Mouse (Mus musculus) myocyte (in vitro differentiated cells): ENCODE data around the gene Mafg. TPM values are rescaled to one million over a fixed set of nuclear protein-coding genes. Genes with fewer than 3 reads are reported as not detected.

ENCODE experiments used
- H3K27me3 ChIP-seq: one replicate; pipeline ENCODE4 v1.6.1; 2011; ENCODE audit not compliant: control insufficient read depth, insufficient read depth, insufficient read length
- H3K36me3 ChIP-seq: one replicate; pipeline ENCODE4 v1.6.1; 2011; ENCODE audit not compliant: control insufficient read depth, insufficient read depth
- H3K4me2 ChIP-seq: one replicate; pipeline ENCODE4 v1.6.1; 2011; ENCODE audit warnings: low read depth, control low read depth
- H3K4me3 ChIP-seq: one replicate; pipeline ENCODE4 v1.5.1; 2011; ENCODE audit warnings: mild to moderate bottlenecking, control low read depth, moderate library complexity
- H3K79me2 ChIP-seq: one replicate; pipeline ENCODE4 v1.6.1; 2011; ENCODE audit not compliant: control insufficient read depth, insufficient read depth
- H3ac ChIP-seq: one replicate; pipeline ENCODE4 v1.6.1; 2011; ENCODE audit not compliant: control insufficient read depth, insufficient read length
- CEBPB ChIP-seq: IDR thresholded peaks from 2 replicates; pipeline ENCODE4 v1.6.1; 2011; ENCODE audit warnings: mild to moderate bottlenecking, moderate library complexity; ENCODE audit not compliant: poor library complexity, insufficient read depth, severe bottlenecking
- E2F4 ChIP-seq: IDR thresholded peaks from one replicate; pipeline ENCODE4 v1.6.1; 2011; ENCODE audit warnings: mild to moderate bottlenecking, control low read depth, moderate library complexity; ENCODE audit not compliant: insufficient read depth
- MAX ChIP-seq: IDR thresholded peaks from one replicate; pipeline ENCODE4 v1.6.1; 2011; ENCODE audit warnings: low read depth, mild to moderate bottlenecking, control low read depth
- MYOD1 ChIP-seq, 3 experiments: IDR thresholded peaks; one replicate each; pipeline ENCODE4 v1.6.1; 2011; ENCODE audit warnings: control low read depth in 2 of 3, low read depth in 2 of 3, mild to moderate bottlenecking in 2 of 3, moderate library complexity in 1 of 3; ENCODE audit not compliant: insufficient read length in 2 of 3, control insufficient read depth in 1 of 3
- MYOG ChIP-seq, 3 experiments: IDR thresholded peaks; one replicate each; pipeline ENCODE4 v1.6.1; 2011; ENCODE audit warnings: control low read depth in 2 of 3, low read depth in 2 of 3, mild to moderate bottlenecking in 2 of 3; ENCODE audit not compliant: insufficient read length in 2 of 3, control insufficient read depth in 1 of 3, insufficient read depth in 1 of 3
- POLR2A ChIP-seq: IDR thresholded peaks from one replicate; pipeline ENCODE4 v1.6.1; 2011; ENCODE audit warnings: low read depth, mild to moderate bottlenecking, control low read depth, moderate library complexity; ENCODE audit not compliant: insufficient read length
- POLR2AphosphoS2 ChIP-seq: IDR thresholded peaks from one replicate; pipeline ENCODE4 v1.6.1; 2011; ENCODE audit warnings: low read depth, control low read depth; ENCODE audit not compliant: insufficient read length
- REST ChIP-seq: IDR thresholded peaks from one replicate; pipeline ENCODE4 v1.6.1; 2011; ENCODE audit warnings: mild to moderate bottlenecking, control low read depth, moderate library complexity; ENCODE audit not compliant: insufficient read depth, insufficient read length
- SRF ChIP-seq: IDR thresholded peaks from one replicate; pipeline ENCODE4 v1.6.1; 2011; ENCODE audit warnings: low read depth; ENCODE audit not compliant: control insufficient read depth, insufficient read length
- TCF12 ChIP-seq: IDR thresholded peaks from one replicate; pipeline ENCODE4 v1.6.1; 2011; ENCODE audit warnings: mild to moderate bottlenecking, control low read depth; ENCODE audit not compliant: poor library complexity, insufficient read depth, severe bottlenecking
- TCF3 ChIP-seq: IDR thresholded peaks from one replicate; pipeline ENCODE4 v1.6.1; 2011; ENCODE audit warnings: low read depth, control low read depth; ENCODE audit not compliant: insufficient read length
- USF1 ChIP-seq: IDR thresholded peaks from one replicate; pipeline ENCODE4 v1.6.1; 2011; ENCODE audit warnings: low read depth, mild to moderate bottlenecking, control low read depth, moderate library complexity
- polyA plus RNA-seq: library from polyadenylated mRNA; unstranded; fragments of >200 nt; fragmentation: generic; extraction: Trizol; gene quantifications from one replicate; pipeline ENCODE4 v1.2.1, GENCODE M21; 2012; ENCODE audit warnings: missing spikeins

Gene Mafg
- polyA plus RNA-seq, 1 experiment: 43.1 TPM

DNA sequence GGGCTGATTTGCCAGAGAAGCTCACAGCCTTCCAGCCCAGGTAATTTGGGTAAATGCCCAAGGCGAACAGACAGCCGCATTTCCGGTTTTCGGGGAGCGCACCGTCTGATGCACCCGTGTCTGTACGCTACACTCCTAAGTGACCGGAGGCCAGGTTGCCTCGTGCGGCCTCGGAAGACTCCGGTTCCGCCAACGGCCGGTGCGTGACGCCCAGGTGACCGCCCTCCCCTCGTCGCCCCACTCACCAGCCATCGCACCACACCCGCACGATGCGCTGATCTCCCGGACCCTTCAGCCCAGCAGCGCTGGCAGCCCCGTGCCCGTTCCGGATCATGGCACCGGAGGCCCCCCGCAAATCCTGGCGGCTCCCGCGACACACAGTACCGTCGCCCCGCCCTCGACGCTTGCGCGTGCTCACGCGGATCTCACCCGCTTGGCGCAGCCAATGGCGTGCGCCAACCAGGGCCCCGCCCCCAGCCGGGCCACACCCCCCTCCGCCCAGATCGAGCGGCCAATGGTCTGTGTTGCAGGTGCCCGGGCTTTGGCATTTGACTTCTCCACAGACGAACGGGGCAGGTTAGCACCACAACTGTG lies 15.8 kb downstream of the Mafg start, which contains the start of gene Pcyt2:
Gene Pcyt2 (minus strand): TSS at position 418 of the 594 bp plus-strand sequence.
- peak within 1 kb of the TSS; percentile 65 for H3K4me3 ChIP-seq
- no peak for TF ChIP-seq MAX
- TF ChIP-seq E2F4: peak; percentile 26
- TF ChIP-seq POLR2AphosphoS2: peak; percentile 99
- TF ChIP-seq TCF3: no peak
- peak; percentile 94 for TF ChIP-seq POLR2A
- TF ChIP-seq MYOG (IDR thresholded peaks at IDR 0.05; ENCODE audit: control insufficient read depth in 1 of 3, insufficient read depth in 1 of 3, insufficient read length in 2 of 3, low read depth in 2 of 3): peak in 1 of 3 experiments; percentile 20
- no peak for TF ChIP-seq CEBPB
- TF ChIP-seq TCF12: no peak
- peak; percentile 35 for TF ChIP-seq SRF
- TF ChIP-seq USF1: no peak
- no peak for TF ChIP-seq REST
- TF ChIP-seq MYOD1 (IDR thresholded peaks at IDR 0.05; ENCODE audit: control insufficient read depth in 1 of 3, insufficient read length in 2 of 3, low read depth in 2 of 3): peak in 1 of 3 experiments; percentile 1
- H3K79me2 ChIP-seq: peaks cover 34% of the 10 kb centered on the region
- peaks cover 26% of the 10 kb centered on the region for H3K36me3 ChIP-seq
- H3ac ChIP-seq: peak within 1 kb of the TSS; percentile 13
- peak within 1 kb of the TSS; percentile 82 for H3K4me2 ChIP-seq
- no peaks in the 10 kb centered on the region for H3K27me3 ChIP-seq

DNA sequence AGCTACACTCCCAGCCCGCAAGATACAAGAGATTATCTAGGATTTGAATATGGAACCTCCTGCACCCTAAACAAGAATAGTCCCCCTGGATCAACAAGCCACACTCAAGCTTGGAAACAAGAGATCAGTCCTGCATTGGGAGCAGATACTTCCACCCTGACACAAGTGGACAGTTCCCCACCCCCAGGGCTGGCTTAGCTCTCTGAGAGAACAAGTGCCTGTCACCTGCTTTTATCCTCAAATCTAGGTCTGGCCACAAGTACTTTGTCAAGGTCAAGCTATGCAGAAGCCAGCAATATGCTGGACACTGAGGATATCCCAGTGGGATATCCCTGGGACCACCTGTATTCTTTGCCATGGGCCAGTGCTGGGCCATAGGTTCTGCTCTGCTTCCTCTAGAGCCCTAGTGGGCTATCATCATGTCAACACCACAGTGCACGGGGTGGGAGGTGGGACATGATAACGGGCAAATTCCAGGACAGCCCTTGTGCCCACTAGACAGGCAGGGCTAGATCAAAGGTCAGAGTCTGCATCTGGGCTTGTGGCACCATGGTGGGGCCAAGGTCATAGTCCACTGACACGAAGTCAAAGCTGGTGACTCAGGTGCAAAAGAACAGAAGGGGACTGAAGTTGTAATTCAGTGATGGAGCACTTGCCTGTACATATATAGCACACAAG lies 16.6 kb downstream of the Mafg start:
- H3ac ChIP-seq: peak overlapping the region; percentile 13
- no peak for TF ChIP-seq TCF3
- TF ChIP-seq TCF12: no peak
- TF ChIP-seq POLR2A: no peak
- TF ChIP-seq CEBPB: no peak
- no peak for TF ChIP-seq POLR2AphosphoS2
- TF ChIP-seq E2F4: no peak
- no peak for TF ChIP-seq MYOG (IDR thresholded peaks at IDR 0.05; ENCODE audit: control insufficient read depth in 1 of 3, insufficient read depth in 1 of 3, insufficient read length in 2 of 3, low read depth in 2 of 3)
- no peak for TF ChIP-seq SRF
- no peak for TF ChIP-seq MYOD1 (IDR thresholded peaks at IDR 0.05; ENCODE audit: control insufficient read depth in 1 of 3, insufficient read length in 2 of 3, low read depth in 2 of 3)
- no peak for TF ChIP-seq MAX
- peak overlapping the region; percentile 82 for H3K4me2 ChIP-seq

GRCm38 (mm10) chr11:120615606-120616203 lies 17.7 kb downstream of the Mafg start:
- peak overlapping the region; percentile 82 for H3K4me2 ChIP-seq
- H3K36me3 ChIP-seq: peaks cover 29% of the 10 kb centered on the region
- H3K79me2 ChIP-seq: peaks cover 34% of the 10 kb centered on the region
- no peak for TF ChIP-seq SRF
- peak in 1 of 3 experiments; percentile 26 for TF ChIP-seq MYOG (IDR thresholded peaks at IDR 0.05; ENCODE audit: control insufficient read depth in 1 of 3, insufficient read depth in 1 of 3, insufficient read length in 2 of 3, low read depth in 2 of 3)
- H3K4me3 ChIP-seq: peak overlapping the region; percentile 65
- no peak overlapping the region for H3ac ChIP-seq
- H3K27me3 ChIP-seq: no peaks in the 10 kb centered on the region

More for the DNA sequence above, 16.6 kb downstream of the Mafg start:
- no peaks in the 10 kb centered on the region for H3K27me3 ChIP-seq
- peak overlapping the region; percentile 65 for H3K4me3 ChIP-seq
- peaks cover 34% of the 10 kb centered on the region for H3K79me2 ChIP-seq
- peaks cover 26% of the 10 kb centered on the region for H3K36me3 ChIP-seq

- no peaks in the 10 kb centered on the region for H3K27me3 ChIP-seq
- peak overlapping the region; percentile 82 for H3K4me2 ChIP-seq
- TF ChIP-seq E2F4: no peak
- no peak overlapping the region for H3ac ChIP-seq
- H3K36me3 ChIP-seq: peaks cover 29% of the 10 kb centered on the region
- H3K79me2 ChIP-seq: peaks cover 34% of the 10 kb centered on the region
- peak overlapping the region; percentile 65 for H3K4me3 ChIP-seq
These were observed 18.2 kb downstream of the Mafg start for GRCm38 (mm10) chr11:120615167-120615566.

- Histone ChIP-seq H3K4me3 (no peak overlapping the region), H3K36me3 (peaks cover 23% of the 10 kb centered on the region), H3K27me3 (no peaks in the 10 kb centered on the region), H3ac (no peak overlapping the region), H3K4me2 (no peak overlapping the region), H3K79me2 (peaks cover 34% of the 10 kb centered on the region)
- no peak for TF ChIP-seq REST
- no peak for TF ChIP-seq TCF3
- TF ChIP-seq SRF: no peak
- no peak for TF ChIP-seq USF1
- no peak for TF ChIP-seq MYOG (IDR thresholded peaks at IDR 0.05; ENCODE audit: control insufficient read depth in 1 of 3, insufficient read depth in 1 of 3, insufficient read length in 2 of 3, low read depth in 2 of 3)
- no peak for TF ChIP-seq POLR2AphosphoS2
- no peak for TF ChIP-seq TCF12
- no peak for TF ChIP-seq E2F4
- TF ChIP-seq MYOD1 (IDR thresholded peaks at IDR 0.05; ENCODE audit: control insufficient read depth in 1 of 3, insufficient read length in 2 of 3, low read depth in 2 of 3): no peak
- TF ChIP-seq POLR2A: no peak
- TF ChIP-seq CEBPB: no peak
- TF ChIP-seq MAX: no peak
These were observed 19.4 kb downstream of the Mafg start for GRCm38 (mm10) chr11:120613976-120614375.
